Comparison of ENCODE assay signal across 28 mouse cellular contexts in genomic region chr5:90561721-90562275, GRCm38 (mm10). TPM values are rescaled to one million over a fixed set of nuclear protein-coding genes. Genes with fewer than 3 reads are reported as not detected.
DNase-seq lines count a peak whose midpoint lies in the region; TF ChIP-seq lines count a peak whose summit lies in the region.
"Had no signal": no experiment of that assay in that cellular context is flagged by ENCODE, and none has a peak within 500 bp of the region (broad histone marks: within the 10 kb centered on the region; RNA-seq: fewer than 3 reads in every experiment).

No protein-coding gene starts in this region.

- TF ChIP-seq EP300 in heart, adult 2 months (IDR thresholded peaks at IDR 0.05; ENCODE audit: insufficient read depth, low read depth, low read length): no peak

- no peak overlapping the region for H3K27ac ChIP-seq in heart, embryonic 10.5 days
- no peak overlapping the region for H3K27ac ChIP-seq in heart, adult 2 months
- H3K27ac ChIP-seq in gastrocnemius, adult 2 months: no peak overlapping the region
- H3K27ac ChIP-seq: heart, embryonic 13.5 days; hindbrain, embryonic 12.5 days; layer of hippocampus, adult 2 months; midbrain, embryonic 12.5 days; neural tube, embryonic 15.5 days had no signal

- TF ChIP-seq CTCF in heart, adult 2 months (IDR thresholded peaks at IDR 0.05): no peak
- TF ChIP-seq CTCF in gastrocnemius, adult 2 months (IDR thresholded peaks at IDR 0.05): no peak

- no peak for TF ChIP-seq POLR2A in heart, adult 2 months (IDR thresholded peaks at IDR 0.05; ENCODE audit: insufficient read depth, low read depth, low read length)

- WGBS in heart, embryonic 10.5 days: 88% methylated on average over 11 of the region's 11 CpGs
- WGBS in heart, adult 2 months: 94% methylated on average over 11 of the region's 11 CpGs

- no peaks in the 10 kb centered on the region for H3K27me3 ChIP-seq in heart, embryonic 10.5 days (ENCODE audit: insufficient read depth, poor library complexity, severe bottlenecking)
- H3K27me3 ChIP-seq in heart, adult 2 months (ENCODE audit: control insufficient read depth, insufficient read depth, low read length): no peaks in the 10 kb centered on the region
- H3K27me3 ChIP-seq: heart, embryonic 13.5 days; hindbrain, embryonic 12.5 days; midbrain, embryonic 12.5 days; neural tube, embryonic 15.5 days had no signal

- H3K9ac ChIP-seq in heart, adult 2 months (ENCODE audit: low read depth, low read length): no peak overlapping the region
- H3K9ac ChIP-seq: heart, embryonic 13.5 days; hindbrain, embryonic 12.5 days; midbrain, embryonic 12.5 days; neural tube, embryonic 15.5 days had no signal

- H3K4me1 ChIP-seq in heart, embryonic 10.5 days: peaks cover 4% of the 10 kb centered on the region; the same call in 1 of the 2 replicates
- no peaks in the 10 kb centered on the region for H3K4me1 ChIP-seq in heart, adult 2 months (ENCODE audit: control insufficient read depth, insufficient read depth, low read length)
- H3K4me1 ChIP-seq: hindbrain, embryonic 12.5 days; midbrain, embryonic 12.5 days; neural tube, embryonic 15.5 days had no signal

- H3K4me3 ChIP-seq in heart, embryonic 10.5 days: no peak overlapping the region
- H3K4me3 ChIP-seq in heart, adult 2 months: no peak overlapping the region
- H3K4me3 ChIP-seq in gastrocnemius, adult 2 months: no peak overlapping the region
- H3K4me3 ChIP-seq: heart, embryonic 13.5 days; hindbrain, embryonic 12.5 days; layer of hippocampus, adult 2 months; midbrain, embryonic 12.5 days; neural tube, embryonic 15.5 days had no signal

- intact Hi-C loops in heart, adult 2 months (cut with DNase I): no loop called here
- intact Hi-C loops in gastrocnemius, adult 2 months (cut with DNase I): no loop called here

- H3K79me2 ChIP-seq in heart, adult 2 months (replicated peaks; ENCODE audit: control insufficient read depth, insufficient read depth, low read length): no peaks in the 10 kb centered on the region

- peak; percentile 16 for DNase-seq in heart, embryonic 10.5 days (ENCODE audit: low spot score)
- DNase-seq in heart, adult 2 months: no peak
- peak; percentile 78 for DNase-seq in right cerebral cortex, adult 18-20 months
- no peak for DNase-seq in right cerebral cortex, postnatal 14 days
- DNase-seq in left cerebral cortex, adult 9 months (ENCODE audit: low spot score in 2 of 2): peak; percentile 48 to 58
- peak; percentile 25 to 62 for DNase-seq in right cerebral cortex, postnatal 36 days (ENCODE audit: low spot score in 2 of 2)
- no peak for DNase-seq in adrenal gland, postnatal 36 days
- DNase-seq in gastrocnemius, adult 2 months: no peak
- DNase-seq: adrenal gland, postnatal 25 days; cerebellum, adult 11-12 months; cerebellum, postnatal 36 days; heart, postnatal 14 days; kidney, postnatal 25 days; lung, adult 2 months; lung, postnatal 14 days; thymus, adult 2 months had no signal

- no peaks in the 10 kb centered on the region for H3K9me3 ChIP-seq in heart, embryonic 10.5 days
- H3K9me3 ChIP-seq: heart, embryonic 13.5 days; hindbrain, embryonic 12.5 days; midbrain, embryonic 12.5 days; neural tube, embryonic 15.5 days had no signal

- no peaks in the 10 kb centered on the region for H3K36me3 ChIP-seq in heart, embryonic 10.5 days
- H3K36me3 ChIP-seq in heart, adult 2 months (ENCODE audit: control insufficient read depth, insufficient read depth, low read length): no peaks in the 10 kb centered on the region
- H3K36me3 ChIP-seq: heart, embryonic 13.5 days; hindbrain, embryonic 12.5 days; midbrain, embryonic 12.5 days; neural tube, embryonic 15.5 days had no signal

RNA-seq across cellular contexts. Expression of gene 5830473C10Rik, which starts 0.9 kb away (rescaled TPM):
- polyA plus RNA-seq in heart, embryonic 10.5 days (2016; fragmentation: Nextera tagmentation; extraction: Ambion mirVana): 0.09 TPM in 1 of 2 replicates, not detected in the other
- not detected for total RNA-seq in heart, adult 2 months (2021)
- polyA plus RNA-seq in heart, adult 2 months (2012; rRNA removed): not detected in 2 replicates
- not detected for total RNA-seq in adrenal gland, postnatal 36 days (2021)
- total RNA-seq in gastrocnemius, adult 2 months (2021): not detected
- total RNA-seq: adrenal gland, postnatal 25 days; gastrocnemius, adult 18-20 months; heart, postnatal 14 days; layer of hippocampus, adult 2 months; layer of hippocampus, postnatal 25 days; megakaryocyte progenitor cell, adult 5-6 weeks had no signal
- polyA plus RNA-seq: forebrain, embryonic 14.5 days; heart, embryonic 13.5 days; hindbrain, embryonic 12.5 days; lung, adult 2 months; midbrain, embryonic 12.5 days; thymus, adult 2 months had no signal

RNA-seq across cellular contexts. Expression of gene Afm, which starts 43.1 kb away (rescaled TPM):
- polyA plus RNA-seq in heart, embryonic 10.5 days (2016; fragmentation: Nextera tagmentation; extraction: Ambion mirVana): 0.09 and 3.1 TPM in 2 replicates
- total RNA-seq in heart, adult 2 months (2021): not detected
- 0.23 TPM in 1 of 2 replicates, not detected in the other for polyA plus RNA-seq in heart, adult 2 months (2012; rRNA removed)
- under 1 TPM in 1 of 2 experiments, not detected in 1; 0.40 TPM for total RNA-seq in adrenal gland, postnatal 36 days (2021)
- total RNA-seq in gastrocnemius, adult 2 months (2021): not detected
- total RNA-seq: adrenal gland, postnatal 25 days; heart, postnatal 14 days; layer of hippocampus, adult 2 months; layer of hippocampus, postnatal 25 days; megakaryocyte progenitor cell, adult 5-6 weeks had no signal
- polyA plus RNA-seq: CD4-positive, CD25-positive, alpha-beta regulatory T cell, adult 4 months; embryonic facial prominence, embryonic 14.5 days; forebrain, embryonic 14.5 days; hindbrain, embryonic 12.5 days; limb, embryonic 14.5 days; lung, adult 2 months; midbrain, embryonic 12.5 days; neural tube, embryonic 15.5 days; thymus, adult 2 months had no signal

Comparison
In these comparisons a context has a peak if more than half of its experiments do, and no peak if none do; other contexts are left out.
1. DNase-seq: peak in heart, embryonic 10.5 days (single experiment), right cerebral cortex, adult 18-20 months (single experiment), left cerebral cortex, adult 9 months (2 of 2) and right cerebral cortex, postnatal 36 days (2 of 2); none in heart, adult 2 months (0 of 2), right cerebral cortex, postnatal 14 days (single experiment), adrenal gland, postnatal 36 days (0 of 2) and gastrocnemius, adult 2 months (single experiment).